Mouse (Mus musculus): Measurements from ENCODE around the gene Gm45623.

Gene Gm45623

DNA sequence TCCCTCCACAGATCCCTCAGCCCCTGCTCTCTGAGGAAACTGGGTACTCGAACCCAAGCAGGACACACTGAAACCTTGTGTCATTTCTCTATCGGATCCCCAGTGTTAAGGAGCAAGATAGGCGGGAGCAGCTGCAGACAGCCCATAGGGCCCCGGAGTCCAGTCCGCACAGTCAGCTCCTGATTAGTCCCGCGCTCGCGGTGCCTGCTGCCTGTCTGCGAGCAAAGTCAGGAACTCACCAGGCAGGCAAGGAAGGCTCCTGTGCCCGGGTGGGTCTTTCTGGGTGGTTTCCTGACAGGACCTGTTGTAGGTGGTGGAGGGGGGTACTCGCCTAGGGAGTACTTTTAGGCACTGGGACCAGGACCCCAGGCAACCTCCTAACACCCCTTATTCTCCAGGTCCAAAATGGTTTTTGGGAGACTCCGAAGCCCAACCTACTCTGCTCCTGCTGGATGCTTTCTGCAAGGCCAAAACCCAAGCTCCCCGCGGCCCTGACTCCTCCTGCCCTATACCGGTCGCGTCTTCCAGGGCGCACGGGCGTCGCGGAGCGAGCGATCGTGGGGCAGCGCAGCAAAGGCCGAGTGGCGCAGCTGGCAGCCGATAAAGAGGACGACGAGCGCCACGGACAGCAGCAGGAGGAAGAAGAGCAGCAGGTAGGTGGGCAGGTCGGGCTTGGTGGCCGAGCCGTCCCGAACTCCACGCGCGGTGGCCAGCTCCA, 994 bp downstream of the Gm45623 start:
- no peak for DNase-seq (ENCODE audit: low spot score in 2 of 2)

DNA sequence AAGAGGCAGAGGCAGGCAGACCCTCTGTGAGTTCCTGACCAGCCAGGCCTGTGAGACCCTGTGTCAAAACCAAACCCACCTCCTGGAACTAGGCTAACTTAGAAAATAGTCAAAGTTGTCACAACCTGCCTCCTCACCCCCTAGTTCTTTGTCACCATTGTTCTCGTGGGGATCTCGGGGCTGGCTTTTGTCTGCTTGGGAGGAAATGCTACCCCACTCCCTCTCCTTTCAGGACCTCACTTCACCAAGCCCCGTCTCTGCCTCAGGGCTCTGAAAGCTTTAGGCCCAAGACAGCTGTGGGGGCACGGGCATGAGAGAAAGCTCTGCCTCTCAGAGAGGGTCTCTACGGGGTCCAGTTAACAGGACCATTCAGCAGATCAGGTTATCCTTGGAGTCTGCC, 1.9 kb downstream of the Gm45623 start:
- no peak for DNase-seq (ENCODE audit: low spot score in 2 of 2)

DNA sequence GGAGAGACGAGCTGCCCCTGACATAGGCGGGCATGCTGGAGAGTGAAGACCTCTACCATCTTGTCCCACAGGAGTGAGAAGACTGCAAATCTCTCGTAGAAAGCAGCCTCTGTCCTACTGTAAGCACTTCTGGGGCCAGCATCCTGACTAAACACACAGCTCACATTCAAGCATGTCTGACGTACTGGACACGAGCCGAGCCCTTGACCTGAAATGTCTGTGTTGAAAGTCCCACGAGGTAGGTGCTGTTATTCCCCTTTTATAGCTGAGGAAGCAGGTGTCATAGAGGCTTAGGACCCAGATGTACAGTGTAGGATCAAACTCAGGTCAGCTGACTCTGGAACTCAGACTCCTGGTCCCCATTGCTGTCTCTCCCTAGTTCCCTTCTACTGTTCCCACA, 4.2 kb downstream of the Gm45623 start:
- DNase-seq (ENCODE audit: low spot score in 2 of 2) = no peak

DNA sequence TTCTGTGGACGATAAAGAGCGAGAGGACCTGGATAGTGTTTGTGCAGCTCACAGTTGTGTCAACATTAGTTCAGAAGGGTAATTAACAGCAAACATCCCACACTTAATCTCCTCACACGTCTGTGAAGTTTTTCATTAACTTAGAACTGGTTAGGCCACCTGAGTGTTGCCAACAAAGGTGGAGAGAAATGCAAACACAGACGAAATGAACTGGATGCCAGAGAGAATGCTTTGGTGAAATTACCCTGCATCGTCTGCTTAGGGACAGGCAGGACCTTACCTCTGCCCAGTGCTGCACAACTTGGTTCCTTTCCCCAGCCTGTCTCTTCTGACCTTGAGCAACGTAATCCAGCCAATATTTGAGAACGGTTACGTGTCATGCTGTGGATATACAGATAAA, 6.1 kb downstream of the Gm45623 start:
- no peak for DNase-seq (ENCODE audit: low spot score in 2 of 2)

DNA sequence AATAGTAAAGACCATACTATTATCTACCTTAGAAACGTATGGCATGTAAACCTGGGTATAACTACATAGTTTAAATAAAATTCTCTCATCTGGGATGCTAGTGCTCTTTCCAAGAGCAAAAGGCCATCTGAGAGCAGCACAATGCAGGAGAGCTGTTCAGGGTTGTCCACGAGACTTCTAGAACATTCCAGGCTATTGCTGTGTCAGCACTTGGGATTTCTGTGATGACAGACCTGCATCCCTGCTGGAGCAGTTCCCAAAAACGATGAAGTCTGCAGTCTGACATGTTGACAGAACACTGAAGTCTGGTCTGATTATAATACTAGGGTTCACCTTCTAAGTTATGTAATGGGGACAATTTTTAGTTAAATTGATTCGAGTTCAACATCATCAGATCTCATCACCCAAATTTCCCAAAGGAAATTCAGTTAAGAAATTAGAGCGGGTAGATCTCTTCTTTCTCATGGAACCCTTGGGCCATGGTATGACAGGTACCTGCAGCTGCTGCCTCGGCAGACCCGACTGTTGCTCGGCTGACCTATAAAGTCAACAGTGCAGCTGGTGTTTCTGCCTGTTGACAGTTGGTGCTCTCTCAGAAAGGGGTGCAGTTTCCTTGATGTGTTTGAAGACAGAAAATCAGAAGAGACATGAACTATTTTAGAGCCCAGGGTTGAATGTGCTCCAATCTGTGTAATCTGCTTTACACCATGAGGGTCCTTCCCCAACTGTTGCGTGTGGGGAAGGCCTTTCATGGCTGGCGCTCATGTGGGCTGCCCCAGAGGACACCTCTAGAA, 6.7 kb downstream of the Gm45623 start:
- no peak for DNase-seq (ENCODE audit: low spot score in 2 of 2)

DNA sequence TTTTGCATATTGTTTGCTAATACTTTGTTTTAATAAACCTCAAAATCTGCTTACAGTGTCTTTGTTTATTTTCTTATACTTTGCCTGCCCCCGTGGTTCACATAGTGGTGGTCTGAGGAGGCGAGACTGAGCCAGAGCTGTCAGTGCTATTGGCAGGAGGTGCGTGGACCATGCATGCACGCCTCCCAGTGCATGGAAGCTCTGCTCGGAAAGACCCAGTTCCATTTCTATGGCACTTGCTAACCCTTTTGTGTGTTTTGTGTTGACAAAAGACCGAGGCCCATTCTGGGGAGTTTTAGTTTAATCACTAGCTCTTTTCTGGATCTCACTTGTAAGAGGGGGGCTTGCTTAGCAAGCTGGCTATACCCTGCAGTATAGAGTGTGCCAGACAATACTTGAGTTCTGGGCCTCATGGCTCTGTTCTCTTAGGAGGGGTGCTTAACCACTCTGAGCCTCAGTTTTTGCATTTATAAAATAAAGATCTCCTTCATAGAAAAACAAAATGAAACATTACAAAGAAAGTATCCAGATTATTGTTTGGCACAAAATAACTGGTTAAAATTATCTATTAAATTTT, 11.2 kb downstream of the Gm45623 start:
- DNase-seq (ENCODE audit: low spot score in 2 of 2) = no peak

DNA sequence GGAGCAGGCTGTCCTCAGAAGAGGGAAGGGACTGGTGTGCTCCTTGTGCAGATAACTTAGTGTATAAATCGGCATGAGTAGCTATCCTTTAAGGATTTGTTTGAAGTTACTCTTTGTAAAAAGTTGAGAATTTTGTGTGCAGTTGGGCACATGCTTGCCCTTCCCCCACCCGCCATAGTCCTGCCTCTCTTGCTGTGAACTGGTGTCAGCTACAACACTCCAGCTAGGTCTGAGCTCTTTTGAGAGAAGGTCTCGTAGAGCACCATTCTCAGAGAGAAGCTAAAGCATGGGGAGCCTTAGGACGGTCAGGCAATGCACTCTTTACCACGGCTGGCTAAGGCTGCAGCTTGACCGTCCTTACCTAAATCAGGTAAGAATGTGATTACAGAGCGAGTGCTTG, 11.9 kb downstream of the Gm45623 start:
- DNase-seq (ENCODE audit: low spot score in 2 of 2) = no peak

DNA sequence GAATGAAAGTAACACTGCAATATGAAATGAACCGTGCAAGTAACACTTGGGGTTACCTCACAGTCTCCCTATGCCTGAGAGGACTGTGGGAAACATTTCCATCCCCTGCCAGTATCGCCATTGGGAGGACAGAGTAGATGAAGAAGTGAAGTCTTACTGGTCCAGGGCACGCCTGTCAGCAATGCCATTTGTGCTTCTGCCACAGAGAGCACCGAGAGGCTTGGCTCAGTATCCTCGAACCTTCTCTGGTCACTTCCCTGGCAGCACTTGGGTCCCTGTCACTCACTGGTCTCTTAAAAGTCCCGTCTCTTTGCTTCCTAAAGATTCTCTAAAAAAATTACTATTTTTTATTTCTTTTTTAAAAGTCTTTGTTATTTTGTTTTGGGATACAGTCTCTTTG, 13.1 kb downstream of the Gm45623 start:
- no peak for DNase-seq (ENCODE audit: low spot score in 2 of 2)

DNA sequence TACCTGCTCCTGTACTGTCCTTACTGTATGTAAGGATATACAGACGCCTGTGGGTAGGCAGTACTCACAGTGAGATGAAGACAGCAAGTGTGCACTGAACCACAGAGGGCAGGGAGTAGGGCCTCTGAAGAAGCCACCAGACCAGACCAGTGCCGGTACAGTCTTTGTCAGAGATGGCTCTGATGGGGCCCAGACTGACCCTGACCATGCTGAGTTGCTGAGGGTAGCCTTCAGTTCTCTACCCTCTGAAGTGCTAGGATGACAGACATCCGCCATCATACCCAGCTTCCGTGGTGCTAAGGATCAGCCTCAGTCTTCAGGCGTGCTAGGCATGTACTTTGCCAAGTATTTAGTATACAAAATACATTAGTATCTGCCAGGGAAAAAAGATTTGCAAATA, 14.1 kb downstream of the Gm45623 start:
- DNase-seq (ENCODE audit: low spot score in 2 of 2) = no peak

DNA sequence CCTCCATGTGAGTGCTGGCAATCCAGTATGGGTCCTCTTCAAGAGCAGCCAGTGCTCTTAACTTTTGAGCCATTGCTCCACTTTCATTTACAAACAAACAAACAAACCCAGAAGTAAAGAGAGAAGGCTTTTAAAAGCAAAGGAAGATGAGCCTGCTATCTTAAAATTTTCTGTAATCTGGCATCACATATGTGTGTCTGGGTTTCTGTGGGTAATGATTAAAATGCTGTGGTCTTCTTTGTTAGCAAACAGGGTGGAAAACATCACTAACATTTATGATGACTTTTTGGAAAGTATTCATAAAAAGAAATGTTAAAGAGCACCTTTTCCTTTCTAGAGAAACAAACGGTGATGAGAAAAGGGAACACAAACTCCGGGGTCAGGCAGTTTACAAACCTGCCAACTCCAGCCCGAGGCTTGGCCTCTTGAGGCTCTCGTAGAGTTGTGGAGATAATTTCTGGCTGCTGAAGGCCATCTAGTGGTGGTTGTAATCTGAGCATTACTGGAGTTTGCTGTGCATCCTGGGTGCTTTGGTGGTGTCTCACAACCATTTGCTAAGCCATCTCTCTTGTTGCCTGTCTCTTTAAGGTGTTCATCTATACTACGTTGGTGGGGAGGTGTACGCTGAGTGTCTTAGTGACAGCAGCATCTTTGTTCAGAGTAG, 18.3 kb downstream of the Gm45623 start:
- DNase-seq (ENCODE audit: low spot score in 2 of 2) = peak; percentile 49 to 56

DNA sequence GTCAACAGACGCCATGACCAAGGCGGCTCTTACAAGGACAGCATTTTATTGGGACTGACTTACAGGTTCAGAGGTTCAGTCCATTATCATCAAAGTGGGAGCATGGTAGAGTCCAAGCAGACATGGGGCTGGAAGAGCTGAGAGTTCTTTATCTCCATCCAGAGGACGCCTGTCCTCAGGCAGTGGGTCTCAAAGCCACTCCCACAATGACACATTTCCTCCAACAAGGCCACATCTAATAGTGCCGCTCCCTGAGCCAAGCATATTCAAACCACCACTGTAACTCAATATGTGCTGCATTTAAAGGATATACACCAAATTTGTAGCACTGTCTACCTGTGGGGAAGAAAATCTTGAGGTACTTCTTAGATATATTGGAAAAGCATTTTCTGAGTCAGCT, 19.0 kb downstream of the Gm45623 start:
- no peak for DNase-seq (ENCODE audit: low spot score in 2 of 2)

DNA sequence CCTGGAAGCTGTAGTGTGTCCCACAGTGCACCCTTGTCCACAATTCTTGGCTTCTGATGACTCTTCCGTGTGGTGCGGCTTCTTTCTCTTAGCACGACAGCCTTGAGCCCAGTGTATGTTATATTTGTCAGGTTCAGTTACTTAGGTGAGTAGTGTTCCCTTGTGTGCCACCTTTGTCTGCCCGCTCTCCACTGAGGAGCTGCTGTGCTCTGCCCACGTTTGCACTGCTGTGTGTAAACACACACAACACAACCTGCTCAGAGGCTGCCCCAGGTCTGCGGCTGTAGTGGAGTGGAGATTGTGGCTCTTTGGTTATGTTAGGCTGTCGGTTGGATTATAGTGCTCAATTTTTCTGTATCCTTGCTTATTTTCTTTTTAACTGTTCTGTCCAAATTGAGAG, 24.6 kb downstream of the Gm45623 start:
- DNase-seq (ENCODE audit: low spot score in 2 of 2) = no peak

DNA sequence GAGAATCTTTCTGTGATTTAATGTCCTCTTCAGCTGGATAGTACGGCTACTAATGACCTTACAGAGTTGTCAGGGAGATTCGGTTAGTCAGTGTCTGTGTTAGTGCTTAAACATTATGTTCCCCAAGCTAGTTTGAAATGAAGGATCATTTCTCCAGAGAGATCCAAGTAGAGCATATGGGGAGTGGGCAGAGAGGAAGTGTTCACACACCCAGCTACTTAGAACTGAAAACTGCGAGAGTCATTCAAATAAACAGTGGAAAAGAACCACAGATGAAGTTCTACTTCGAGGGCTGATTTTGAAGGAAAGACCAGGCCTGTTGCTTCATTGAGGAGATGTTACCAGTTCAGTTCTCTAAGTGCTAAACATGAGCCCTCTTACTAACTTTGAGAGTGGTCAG, 27.1 kb downstream of the Gm45623 start:
- no peak for DNase-seq (ENCODE audit: low spot score in 2 of 2)

DNA sequence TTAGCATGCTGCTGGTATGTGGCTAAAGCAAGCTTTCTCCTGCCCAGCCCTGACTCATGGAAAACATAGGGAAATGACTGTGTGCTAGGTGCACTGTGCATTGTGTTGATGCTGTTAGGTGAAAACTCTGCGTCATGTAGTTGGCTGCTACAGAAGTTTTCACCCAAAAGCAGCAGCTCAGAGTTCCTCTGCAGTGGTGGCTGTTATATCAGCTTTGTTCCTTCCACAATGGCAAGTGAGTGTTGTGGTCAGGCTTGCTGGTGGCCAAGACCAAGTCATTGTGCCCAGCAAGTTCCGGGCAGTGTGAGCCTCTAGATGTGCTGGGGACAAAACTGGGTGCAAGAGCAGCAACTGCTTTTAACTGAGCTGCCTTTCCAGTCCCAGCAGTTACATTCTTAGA, 41.4 kb downstream of the Gm45623 start:
- no peak for DNase-seq (ENCODE audit: low spot score in 2 of 2)

DNA sequence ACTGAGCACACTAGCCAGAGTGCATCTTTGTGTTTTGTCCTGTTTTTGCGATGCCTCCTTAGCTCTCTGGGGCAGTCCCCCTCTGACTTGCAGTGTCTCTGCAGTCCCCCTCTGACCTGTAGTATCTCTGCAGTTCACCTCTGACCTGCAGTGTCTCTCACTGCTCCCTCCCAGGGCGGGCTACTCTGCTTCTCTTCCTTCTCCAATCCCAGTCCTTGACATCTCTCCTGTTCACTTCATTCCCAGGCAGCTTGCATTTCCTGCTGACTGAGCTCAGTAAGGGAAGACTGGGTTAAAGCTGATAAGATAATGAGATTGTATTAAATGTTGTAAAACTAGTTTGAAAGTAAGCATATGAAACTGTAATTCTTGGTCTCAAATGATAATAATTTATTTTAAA, 43.0 kb downstream of the Gm45623 start:
- no peak for DNase-seq (ENCODE audit: low spot score in 2 of 2)

DNA sequence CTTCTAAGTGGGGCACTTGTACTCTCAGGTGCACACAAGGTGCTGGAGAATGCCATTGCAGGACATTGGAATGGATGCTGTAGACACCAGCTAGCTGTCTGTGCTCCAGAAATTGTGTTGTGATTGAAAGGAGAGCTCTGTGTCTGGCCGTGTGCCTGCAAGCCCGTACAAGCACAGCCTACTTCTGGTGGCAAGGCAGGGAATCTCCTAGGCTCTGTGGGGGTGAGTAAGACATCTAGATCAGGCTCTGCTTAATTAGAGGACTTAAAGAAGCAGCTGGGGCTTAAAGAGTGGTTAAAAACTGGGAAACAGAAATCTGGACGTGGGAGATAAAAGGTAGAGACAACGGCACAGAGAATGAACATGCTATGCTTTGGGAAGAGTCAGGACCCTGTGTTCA, 46.0 kb downstream of the Gm45623 start:
- DNase-seq (ENCODE audit: low spot score in 2 of 2) = peak in 1 of 2 experiments; percentile 53

DNA sequence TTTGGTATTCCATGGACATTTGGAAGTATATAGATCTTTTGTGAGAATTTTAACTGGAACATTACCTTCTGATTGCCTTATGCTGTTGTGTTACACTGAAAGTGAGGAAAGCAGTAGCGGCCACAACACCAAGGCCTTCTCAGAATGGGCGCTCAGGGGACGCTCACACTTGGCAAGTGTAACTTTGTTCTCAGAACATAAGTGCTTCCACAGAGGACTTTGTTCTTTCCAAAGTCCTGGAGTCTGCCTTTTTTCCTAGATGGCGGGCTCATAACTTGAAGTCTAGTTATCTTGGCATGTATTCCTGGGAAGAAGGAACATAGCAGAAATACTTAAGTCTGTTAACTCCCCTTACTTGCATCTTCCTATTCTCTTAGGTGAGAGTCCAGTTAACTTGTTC, 46.5 kb downstream of the Gm45623 start:
- DNase-seq (ENCODE audit: low spot score in 2 of 2) = no peak

DNA sequence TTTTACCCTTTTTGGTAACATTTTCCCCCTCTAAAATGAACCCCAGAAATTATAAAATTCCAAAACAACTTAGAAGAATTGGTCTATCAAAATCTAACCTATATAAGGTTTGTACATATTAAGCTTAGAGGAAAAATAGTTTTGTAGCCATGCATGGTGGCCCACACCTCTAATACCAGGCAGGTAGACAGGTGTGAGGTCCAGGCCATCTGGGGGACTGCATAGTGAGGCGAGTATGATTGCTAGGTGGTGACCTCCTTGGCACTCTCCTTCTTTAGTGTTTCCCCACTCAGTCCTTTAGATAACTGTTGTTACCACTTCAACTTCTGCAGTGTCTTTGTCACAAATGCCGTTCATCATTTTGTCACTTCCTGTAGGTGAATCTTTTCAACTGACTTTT, 49.0 kb downstream of the Gm45623 start:
- DNase-seq (ENCODE audit: low spot score in 2 of 2) = no peak

DNA sequence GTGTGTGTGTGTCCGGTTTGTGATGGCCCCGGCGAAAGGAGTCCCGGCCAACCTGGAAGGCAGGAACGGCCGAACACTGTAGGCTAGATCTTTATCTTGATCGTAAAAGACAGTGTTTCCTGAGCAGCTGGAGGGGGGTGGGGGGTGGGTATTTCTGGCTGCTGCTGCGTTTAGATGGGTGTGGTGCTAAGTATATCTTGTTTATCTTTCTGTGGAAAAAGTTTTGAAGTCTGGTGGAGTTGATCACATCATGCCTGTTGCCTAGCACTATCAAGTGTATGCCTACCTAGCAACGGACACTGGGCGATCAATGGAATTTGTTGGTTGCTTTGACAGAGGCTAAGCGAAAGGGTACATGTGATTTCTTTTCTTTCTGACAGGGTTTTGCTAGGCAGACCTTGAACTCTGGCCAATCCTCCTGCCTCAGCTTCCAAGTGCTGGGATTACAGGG, 49.7 kb downstream of the Gm45623 start:
- DNase-seq (ENCODE audit: low spot score in 2 of 2) = peak in 1 of 2 experiments; percentile 35

DNA sequence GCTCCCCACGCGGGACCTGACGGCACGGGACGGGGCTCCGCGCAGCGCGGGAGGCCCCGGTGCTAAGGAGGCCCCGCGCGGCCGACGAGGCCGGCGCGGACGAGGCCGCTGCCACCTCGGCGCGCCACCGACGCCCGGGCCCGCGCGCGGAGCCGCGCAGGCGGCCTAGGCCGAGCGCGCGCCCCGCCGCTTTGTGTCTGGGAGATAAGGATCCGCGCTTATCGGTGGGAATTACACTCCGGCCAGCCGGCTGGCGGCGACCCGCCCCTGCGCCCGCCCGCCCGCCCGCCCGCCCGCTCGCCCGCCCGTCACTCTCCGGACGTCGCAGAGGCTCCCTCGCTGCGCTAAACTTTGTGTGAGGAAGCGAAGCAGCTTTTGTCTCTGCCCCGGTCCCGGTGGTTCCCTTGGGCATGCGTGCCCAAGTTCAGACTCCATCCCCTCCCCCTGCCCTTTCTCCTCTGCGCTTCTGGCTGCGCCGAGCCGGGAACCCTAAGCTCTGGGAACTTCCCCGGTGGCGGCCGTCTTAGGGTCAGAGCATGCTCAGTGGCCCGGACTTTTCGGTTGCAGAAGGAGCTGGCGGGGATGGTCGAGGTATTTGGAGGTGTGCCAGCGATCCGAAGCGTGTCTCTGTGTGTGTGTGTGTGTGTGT, 50.3 kb downstream of the Gm45623 start:
- peak; percentile 75 to 79 for DNase-seq (ENCODE audit: low spot score in 2 of 2)

DNA sequence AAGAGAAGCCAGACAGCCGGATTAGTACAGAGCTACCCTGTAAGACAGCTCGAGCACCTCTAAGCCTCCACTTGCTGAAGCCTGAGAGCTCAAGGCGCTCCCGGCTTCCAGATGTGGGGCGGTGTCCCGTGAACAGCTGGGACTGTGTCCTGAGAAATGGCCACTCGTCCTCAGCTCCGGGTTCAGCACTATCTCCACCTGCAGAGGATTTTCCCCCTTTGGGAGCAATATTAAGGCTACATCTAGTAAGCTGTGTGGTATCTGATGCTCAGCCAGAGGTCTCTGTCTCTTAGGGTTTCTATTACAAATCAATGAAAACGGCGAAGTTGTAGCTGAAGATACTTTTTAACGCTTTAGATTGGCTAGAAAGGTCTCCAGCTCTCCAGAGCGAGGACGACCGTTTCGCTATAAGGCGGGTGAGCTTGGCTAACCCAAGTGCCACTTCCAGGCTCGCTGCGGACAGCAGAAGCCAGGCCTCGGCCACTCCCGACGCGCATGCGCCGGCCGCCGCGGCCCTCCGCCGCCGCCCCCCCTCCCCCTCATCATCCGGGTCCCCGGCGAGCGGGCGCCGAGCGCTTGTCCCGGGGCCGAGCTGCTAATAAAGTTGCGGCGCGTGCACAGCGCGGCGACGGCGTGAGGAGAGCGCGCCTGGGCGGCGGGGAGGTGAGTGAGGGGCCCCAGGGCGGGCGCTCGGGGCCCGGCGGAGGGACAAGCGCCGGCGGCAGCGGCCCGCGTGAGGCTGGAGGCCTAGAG, 51.0 kb downstream of the Gm45623 start, which contains the start of gene Smad5:
Smad5 (plus strand) TSS at position 542 of the 753 bp plus-strand sequence.
- peak; percentile 89 to 90 for DNase-seq (ENCODE audit: low spot score in 2 of 2)

Measured in right cerebral cortex, postnatal 10 days (tissue).